Comparison of ENCODE assay signal across 28 mouse cellular contexts in the genomic region with DNA sequence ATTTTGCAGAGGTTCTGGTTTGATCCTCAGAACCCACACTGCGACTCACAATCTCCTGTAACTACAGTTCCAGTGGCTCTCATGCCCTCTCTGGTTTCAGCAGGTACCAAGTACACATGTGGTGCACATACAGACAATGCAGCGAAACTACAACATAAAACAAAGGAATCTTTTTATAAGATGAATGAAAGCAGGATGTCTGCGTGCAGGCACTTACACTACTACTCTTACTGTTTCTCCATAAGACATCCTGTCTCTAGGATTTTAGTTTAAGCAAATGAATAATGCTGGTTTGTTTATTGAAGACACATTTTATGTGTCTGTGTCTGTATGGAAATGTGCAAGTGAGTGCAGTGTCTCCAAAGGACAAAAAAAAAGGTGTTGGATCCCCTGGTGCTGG. TPM values are rescaled to one million over a fixed set of nuclear protein-coding genes. Genes with fewer than 3 reads are reported as not detected.
DNase-seq lines count a peak whose midpoint lies in the region; ATAC-seq lines count a peak whose summit lies in the region.
"Had no signal": no experiment of that assay in that cellular context is flagged by ENCODE, and none has a peak within 500 bp of the region (broad histone marks: within the 10 kb centered on the region; RNA-seq: fewer than 3 reads in every experiment).

No protein-coding gene starts in this region.

- no peaks in the 10 kb centered on the region for H3K9me3 ChIP-seq in midbrain, embryonic 11.5 days (ENCODE audit: control insufficient read depth, low read length)
- H3K9me3 ChIP-seq in midbrain, embryonic 16.5 days (replicated peaks; ENCODE audit: control insufficient read depth, low read length, poor library complexity, severe bottlenecking): no peaks in the 10 kb centered on the region
- H3K9me3 ChIP-seq: forebrain, embryonic 10.5 days; forebrain, embryonic 13.5 days; G1E; heart, embryonic 12.5 days; heart, embryonic 15.5 days had no signal

- H3K4me2 ChIP-seq in midbrain, embryonic 11.5 days: no peak overlapping the region
- H3K4me2 ChIP-seq in midbrain, embryonic 16.5 days (ENCODE audit: low read length): no peak overlapping the region
- H3K4me2 ChIP-seq: forebrain, embryonic 13.5 days; heart, embryonic 12.5 days; heart, embryonic 15.5 days; hindbrain, embryonic 14.5 days had no signal

- H3K36me3 ChIP-seq in midbrain, embryonic 11.5 days (ENCODE audit: control insufficient read depth, insufficient read depth, low read length): no peaks in the 10 kb centered on the region
- H3K36me3 ChIP-seq in midbrain, embryonic 16.5 days (ENCODE audit: control insufficient read depth, insufficient read depth, low read length): no peaks in the 10 kb centered on the region
- H3K36me3 ChIP-seq: forebrain, embryonic 10.5 days; G1E; heart, embryonic 12.5 days; heart, embryonic 15.5 days had no signal

- no peak overlapping the region for H3K9ac ChIP-seq in midbrain, embryonic 11.5 days (ENCODE audit: low read length)
- H3K9ac ChIP-seq in midbrain, embryonic 16.5 days (ENCODE audit: low read depth, low read length): no peak overlapping the region
- H3K9ac ChIP-seq: forebrain, embryonic 13.5 days; heart, embryonic 12.5 days; heart, embryonic 15.5 days; hindbrain, embryonic 14.5 days had no signal

- 88% methylated on average over 3 of the region's 3 CpGs for WGBS in midbrain, embryonic 11.5 days
- WGBS in midbrain, embryonic 16.5 days: 81% methylated on average over 3 of the region's 3 CpGs

- H3K4me1 ChIP-seq in midbrain, embryonic 11.5 days (ENCODE audit: control insufficient read depth, insufficient read depth, low read length): no peaks in the 10 kb centered on the region
- no peaks in the 10 kb centered on the region for H3K4me1 ChIP-seq in midbrain, embryonic 16.5 days (ENCODE audit: control insufficient read depth, insufficient read depth, low read length)
- H3K4me1 ChIP-seq: forebrain, embryonic 10.5 days; forebrain, embryonic 13.5 days; heart, embryonic 12.5 days; heart, embryonic 15.5 days had no signal

- peaks cover 9% of the 10 kb centered on the region for H3K27me3 ChIP-seq in midbrain, embryonic 11.5 days (ENCODE audit: control insufficient read depth, insufficient read depth, low read length)
- H3K27me3 ChIP-seq in midbrain, embryonic 16.5 days (ENCODE audit: control insufficient read depth, insufficient read depth, low read depth, low read length): no peaks in the 10 kb centered on the region
- H3K27me3 ChIP-seq: CH12.LX; forebrain, embryonic 13.5 days; heart, embryonic 12.5 days; heart, embryonic 15.5 days; Patski had no signal

- H3K27ac ChIP-seq in midbrain, embryonic 11.5 days (ENCODE audit: low read depth, low read length): no peak overlapping the region
- H3K27ac ChIP-seq in midbrain, embryonic 16.5 days (ENCODE audit: low read length): no peak overlapping the region
- H3K27ac ChIP-seq: forebrain, embryonic 10.5 days; forebrain, embryonic 13.5 days; heart, embryonic 15.5 days; hindbrain, embryonic 14.5 days; hindbrain, postnatal 0 days had no signal

- no peak overlapping the region for H3K4me3 ChIP-seq in midbrain, embryonic 11.5 days (ENCODE audit: low read depth, low read length)
- no peak overlapping the region for H3K4me3 ChIP-seq in midbrain, embryonic 16.5 days (ENCODE audit: low read depth, low read length)
- H3K4me3 ChIP-seq: forebrain, embryonic 10.5 days; forebrain, embryonic 13.5 days; heart, embryonic 12.5 days; heart, embryonic 15.5 days had no signal

- no peak for ATAC-seq in midbrain, embryonic 11.5 days (ENCODE audit: low FRiP score)
- no peak for ATAC-seq in midbrain, embryonic 16.5 days
- ATAC-seq: forebrain, embryonic 13.5 days; forebrain, embryonic 16.5 days; hindbrain, postnatal 0 days; Patski had no signal

- peak; percentile 39 for DNase-seq in midbrain, embryonic 11.5 days (ENCODE audit: low spot score, missing footprints)
- DNase-seq in thymus, postnatal 14 days: peak; percentile 43
- DNase-seq in thymus, postnatal 10 days (ENCODE audit: low spot score in 2 of 2): no peak
- DNase-seq in CD4-positive, CD25-positive, alpha-beta regulatory T cell, adult 2 months (ENCODE audit: low read depth, low spot score): peak; percentile 30
- DNase-seq in spleen, postnatal 4 days (ENCODE audit: low spot score in 2 of 2): no peak
- DNase-seq in left cerebral cortex, adult 9 months (ENCODE audit: low spot score in 2 of 2): no peak
- DNase-seq: adrenal gland, postnatal 10 days; adrenal gland, postnatal 36 days; B cell, adult 2 months; cerebellum, adult 18-20 months; cerebellum, adult 9-10 months; cerebellum, postnatal 14 days; gastrocnemius, postnatal 14 days; heart, adult 18-20 months; heart, postnatal 10 days; heart, postnatal 4 days had no signal

RNA-seq across cellular contexts. Expression of a gene that starts 10.8 kb away (rescaled TPM):
- 1.6 and 1.9 TPM in 2 replicates for polyA plus RNA-seq in midbrain, embryonic 11.5 days (2014; fragmentation: Nextera tagmentation; extraction: Ambion mirVana)
- 21.0 and 22.8 TPM in 2 replicates for polyA plus RNA-seq in midbrain, embryonic 16.5 days (2015; fragmentation: Nextera tagmentation; extraction: Ambion mirVana)
- polyA plus RNA-seq: G1E had no signal

RNA-seq across cellular contexts. Expression of a gene that starts 15.4 kb away (rescaled TPM):
- polyA plus RNA-seq in midbrain, embryonic 11.5 days (2014; fragmentation: Nextera tagmentation; extraction: Ambion mirVana): not detected in 2 replicates
- not detected in 2 replicates for polyA plus RNA-seq in midbrain, embryonic 16.5 days (2015; fragmentation: Nextera tagmentation; extraction: Ambion mirVana)
- polyA plus RNA-seq: forebrain, embryonic 13.5 days; forebrain, embryonic 16.5 days; G1E; heart, embryonic 12.5 days; hindbrain, embryonic 11.5 days; hindbrain, embryonic 14.5 days; hindbrain, postnatal 0 days had no signal

Comparison
In these comparisons a context has a peak if more than half of its experiments do, and no peak if none do; other contexts are left out.
1. DNase-seq: peak in midbrain, embryonic 11.5 days (single experiment), thymus, postnatal 14 days (single experiment) and CD4-positive, CD25-positive, alpha-beta regulatory T cell, adult 2 months (single experiment); none in thymus, postnatal 10 days (0 of 2), spleen, postnatal 4 days (0 of 2) and left cerebral cortex, adult 9 months (0 of 2).